Mouse (Mus musculus): ENCODE measurements at regions not wholly inside any gene's neighbourhood (a gene's known extent, or its start where the extent isn't known, plus 50 kb on each side); places are given as distances from the start of the nearest gene placed in this dataset.

DNA sequence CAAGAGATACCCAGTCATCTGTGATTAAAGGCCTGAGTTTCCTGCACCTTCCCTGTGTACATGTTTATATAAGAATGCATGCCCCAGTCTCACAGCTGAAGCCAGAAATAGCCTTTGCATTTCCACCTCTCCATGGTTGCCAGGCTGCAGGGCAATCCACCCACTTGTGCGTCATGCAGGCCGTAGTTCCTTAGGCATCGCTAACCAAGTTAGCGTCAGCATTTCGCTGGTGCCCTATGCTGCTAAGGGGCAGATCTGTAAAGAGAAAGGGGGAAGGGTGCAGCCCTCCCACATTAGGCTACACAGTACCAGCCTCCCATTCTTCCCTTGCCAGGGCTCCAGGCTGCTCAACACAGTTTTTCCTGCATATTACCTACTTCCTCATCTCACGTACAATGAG lies 155.6 kb upstream of the Actbl2 start:
- no peaks in the 10 kb centered on the region for H3K4me1 ChIP-seq (ENCODE audit: control insufficient read depth, insufficient read depth, low read length)
- 82% methylated on average over 6 of the region's 6 CpGs for WGBS
- DNase-seq (ENCODE audit: low spot score) (peak; percentile 12), ATAC-seq (ENCODE audit: low read depth) (no peak)
- H3K4me3 ChIP-seq (ENCODE audit: low read depth, low read length): no peak overlapping the region
- no peaks in the 10 kb centered on the region for H3K9me3 ChIP-seq (ENCODE audit: control insufficient read depth, low read length)
- H3K27me3 ChIP-seq (replicated peaks; ENCODE audit: control insufficient read depth, insufficient read depth, low read length): no peaks in the 10 kb centered on the region
- H3K36me3 ChIP-seq (ENCODE audit: control insufficient read depth, insufficient read depth, low read length): no peaks in the 10 kb centered on the region
- H3K4me2 ChIP-seq (ENCODE audit: low read depth, low read length): no peak overlapping the region
- H3K9ac ChIP-seq (ENCODE audit: low read depth, low read length): no peak overlapping the region
- H3K27ac ChIP-seq (replicated peaks; ENCODE audit: low read depth, low read length): no peak overlapping the region

- Histone ChIP-seq H3K9me3 (ENCODE audit: control insufficient read depth, low read length) (no peaks in the 10 kb centered on the region), H3K36me3 (ENCODE audit: control insufficient read depth, insufficient read depth, low read length) (no peaks in the 10 kb centered on the region), H3K4me3 (ENCODE audit: low read depth, low read length) (no peak overlapping the region), H3K27ac (replicated peaks; ENCODE audit: low read depth, low read length) (no peak overlapping the region), H3K9ac (ENCODE audit: low read depth, low read length) (no peak overlapping the region), H3K4me1 (ENCODE audit: control insufficient read depth, insufficient read depth, low read length) (no peaks in the 10 kb centered on the region), H3K4me2 (ENCODE audit: low read depth, low read length) (no peak overlapping the region), H3K27me3 (replicated peaks; ENCODE audit: control insufficient read depth, insufficient read depth, low read length) (no peaks in the 10 kb centered on the region)
- no peak for ATAC-seq (ENCODE audit: low read depth)
- DNase-seq (ENCODE audit: low spot score): no peak
- WGBS: 77% methylated on average over 1 of the region's 1 CpGs
These were observed 154.4 kb upstream of the Actbl2 start for GRCm38 (mm10) chr13:111100448-111100847.

DNA sequence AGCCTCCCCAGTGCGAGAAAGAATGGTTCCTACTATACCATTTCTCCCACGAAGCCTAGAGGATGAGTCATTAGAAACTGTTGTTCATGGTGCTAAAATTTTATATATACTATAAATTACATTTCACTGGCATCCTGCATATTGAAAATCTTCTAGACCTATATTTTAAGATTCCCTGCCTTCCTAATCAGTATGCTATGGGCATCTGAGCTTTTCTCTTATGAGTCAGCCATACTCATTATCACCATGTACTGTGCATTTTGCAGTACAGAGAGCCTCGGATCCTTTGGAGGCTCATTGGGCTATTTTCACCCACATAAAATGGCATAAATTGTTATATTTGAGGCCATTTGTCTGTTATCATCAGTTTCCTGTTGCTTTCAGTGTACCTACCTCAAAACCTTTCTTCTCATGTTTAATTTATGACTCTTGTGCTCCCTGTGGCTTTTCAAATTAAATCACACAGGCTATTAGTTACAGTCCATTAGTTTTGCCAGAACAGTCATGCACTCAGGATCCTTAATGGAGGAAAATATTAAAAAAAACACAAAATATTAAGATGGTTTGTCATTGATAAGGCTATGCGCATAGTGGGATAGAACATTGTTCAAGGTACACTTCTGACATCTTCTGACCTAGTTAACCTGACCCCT lies 150.1 kb upstream of the Actbl2 start:
- no peaks in the 10 kb centered on the region for H3K27me3 ChIP-seq (replicated peaks; ENCODE audit: control insufficient read depth, insufficient read depth, low read length)
- H3K9me3 ChIP-seq (ENCODE audit: control insufficient read depth, low read length): no peaks in the 10 kb centered on the region
- no peaks in the 10 kb centered on the region for H3K36me3 ChIP-seq (ENCODE audit: control insufficient read depth, insufficient read depth, low read length)
- H3K4me1 ChIP-seq (ENCODE audit: control insufficient read depth, insufficient read depth, low read length): no peaks in the 10 kb centered on the region
- H3K27ac ChIP-seq (replicated peaks; ENCODE audit: low read depth, low read length): no peak overlapping the region
- WGBS: 85% methylated on average over 4 of the region's 4 CpGs
- no peak overlapping the region for H3K4me3 ChIP-seq (ENCODE audit: low read depth, low read length)
- no peak overlapping the region for H3K9ac ChIP-seq (ENCODE audit: low read depth, low read length)
- ATAC-seq (ENCODE audit: low read depth) (no peak), DNase-seq (ENCODE audit: low spot score) (no peak)
- no peak overlapping the region for H3K4me2 ChIP-seq (ENCODE audit: low read depth, low read length)

GRCm38 (mm10) chr13:111131108-111131507 lies 123.7 kb upstream of the Actbl2 start:
- Histone ChIP-seq H3K4me2 (ENCODE audit: low read depth, low read length) (no peak overlapping the region), H3K9ac (ENCODE audit: low read depth, low read length) (no peak overlapping the region), H3K27me3 (replicated peaks; ENCODE audit: control insufficient read depth, insufficient read depth, low read length) (no peaks in the 10 kb centered on the region), H3K4me3 (ENCODE audit: low read depth, low read length) (no peak overlapping the region), H3K4me1 (ENCODE audit: control insufficient read depth, insufficient read depth, low read length) (no peaks in the 10 kb centered on the region), H3K9me3 (ENCODE audit: control insufficient read depth, low read length) (no peaks in the 10 kb centered on the region), H3K27ac (replicated peaks; ENCODE audit: low read depth, low read length) (no peak overlapping the region), H3K36me3 (ENCODE audit: control insufficient read depth, insufficient read depth, low read length) (no peaks in the 10 kb centered on the region)
- DNase-seq (ENCODE audit: low spot score) (no peak), ATAC-seq (ENCODE audit: low read depth) (no peak)
- 69% methylated on average over 3 of the region's 3 CpGs for WGBS

DNA sequence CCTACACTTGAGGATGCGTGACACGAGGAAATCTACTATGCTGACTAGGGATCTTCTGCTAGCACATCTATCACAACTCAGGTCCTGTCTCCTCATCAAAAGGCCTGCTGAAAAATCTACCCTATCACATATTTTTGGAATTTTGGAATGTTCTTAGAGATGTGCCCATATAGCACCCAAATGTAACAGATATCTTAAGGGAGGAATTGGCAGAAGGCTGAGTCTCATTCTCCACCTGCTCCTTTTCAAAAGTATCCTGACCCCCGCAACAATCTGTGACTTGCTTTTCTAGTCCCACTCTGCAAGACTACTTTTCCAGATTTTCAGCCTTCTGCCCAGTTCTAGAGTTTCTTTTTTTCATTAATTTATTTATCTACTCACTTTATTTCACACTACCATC lies 118.4 kb upstream of the Actbl2 start:
- WGBS: 86% methylated on average over 3 of the region's 3 CpGs
- Histone ChIP-seq H3K9ac (ENCODE audit: low read depth, low read length) (no peak overlapping the region), H3K27ac (replicated peaks; ENCODE audit: low read depth, low read length) (no peak overlapping the region), H3K9me3 (ENCODE audit: control insufficient read depth, low read length) (no peaks in the 10 kb centered on the region), H3K4me1 (ENCODE audit: control insufficient read depth, insufficient read depth, low read length) (no peaks in the 10 kb centered on the region), H3K4me2 (ENCODE audit: low read depth, low read length) (no peak overlapping the region), H3K4me3 (ENCODE audit: low read depth, low read length) (no peak overlapping the region), H3K27me3 (replicated peaks; ENCODE audit: control insufficient read depth, insufficient read depth, low read length) (no peaks in the 10 kb centered on the region), H3K36me3 (ENCODE audit: control insufficient read depth, insufficient read depth, low read length) (no peaks in the 10 kb centered on the region)
- ATAC-seq (ENCODE audit: low read depth): no peak
- DNase-seq (ENCODE audit: low spot score): no peak

GRCm38 (mm10) chr13:111142757-111143420 lies 111.9 kb upstream of the Actbl2 start:
- ATAC-seq (ENCODE audit: low read depth): no peak
- H3K27ac ChIP-seq (replicated peaks; ENCODE audit: low read depth, low read length): no peak overlapping the region
- H3K4me2 ChIP-seq (ENCODE audit: low read depth, low read length): no peak overlapping the region
- no peaks in the 10 kb centered on the region for H3K4me1 ChIP-seq (ENCODE audit: control insufficient read depth, insufficient read depth, low read length)
- 62% methylated on average over 7 of the region's 7 CpGs for WGBS
- no peaks in the 10 kb centered on the region for H3K36me3 ChIP-seq (ENCODE audit: control insufficient read depth, insufficient read depth, low read length)
- no peak overlapping the region for H3K9ac ChIP-seq (ENCODE audit: low read depth, low read length)
- no peak overlapping the region for H3K4me3 ChIP-seq (ENCODE audit: low read depth, low read length)
- no peaks in the 10 kb centered on the region for H3K9me3 ChIP-seq (ENCODE audit: control insufficient read depth, low read length)
- H3K27me3 ChIP-seq (replicated peaks; ENCODE audit: control insufficient read depth, insufficient read depth, low read length): no peaks in the 10 kb centered on the region
- DNase-seq (ENCODE audit: low spot score): no peak

DNA sequence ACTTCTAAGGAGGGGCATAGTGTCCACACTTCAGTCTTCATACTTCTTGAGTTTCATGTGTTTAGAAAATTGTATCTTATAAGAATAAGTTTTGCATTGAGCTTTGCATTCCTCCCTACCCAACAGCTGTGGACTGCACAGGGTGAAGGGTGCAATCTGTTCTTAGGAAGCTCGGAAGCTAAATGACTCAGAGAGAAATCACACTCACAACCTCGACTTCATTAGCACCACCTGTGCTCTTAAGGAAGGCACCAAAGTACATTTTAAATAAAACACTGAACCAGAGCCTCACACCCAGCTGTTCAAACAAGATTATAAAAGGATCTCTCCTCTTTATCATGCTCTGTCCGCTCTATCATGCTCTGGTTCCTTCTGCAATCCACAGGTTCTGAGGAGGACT lies 110.1 kb upstream of the Actbl2 start:
- WGBS: 74% methylated on average over 3 of the region's 3 CpGs
- Histone ChIP-seq H3K4me1 (ENCODE audit: control insufficient read depth, insufficient read depth, low read length) (no peaks in the 10 kb centered on the region), H3K9me3 (ENCODE audit: control insufficient read depth, low read length) (no peaks in the 10 kb centered on the region), H3K27ac (replicated peaks; ENCODE audit: low read depth, low read length) (no peak overlapping the region), H3K27me3 (replicated peaks; ENCODE audit: control insufficient read depth, insufficient read depth, low read length) (no peaks in the 10 kb centered on the region), H3K4me2 (ENCODE audit: low read depth, low read length) (no peak overlapping the region), H3K4me3 (ENCODE audit: low read depth, low read length) (no peak overlapping the region), H3K36me3 (ENCODE audit: control insufficient read depth, insufficient read depth, low read length) (no peaks in the 10 kb centered on the region), H3K9ac (ENCODE audit: low read depth, low read length) (no peak overlapping the region)
- ATAC-seq (ENCODE audit: low read depth) (no peak), DNase-seq (ENCODE audit: low spot score) (no peak)

GRCm38 (mm10) chr13:111157921-111158638 lies 96.7 kb upstream of the Actbl2 start:
- Histone ChIP-seq H3K27ac (replicated peaks; ENCODE audit: low read depth, low read length) (no peak overlapping the region; the same call in 1 of the 2 replicates), H3K36me3 (ENCODE audit: control insufficient read depth, insufficient read depth, low read length) (no peaks in the 10 kb centered on the region), H3K4me2 (ENCODE audit: low read depth, low read length) (no peak overlapping the region), H3K4me1 (ENCODE audit: control insufficient read depth, insufficient read depth, low read length) (no peaks in the 10 kb centered on the region), H3K9ac (ENCODE audit: low read depth, low read length) (no peak overlapping the region), H3K9me3 (ENCODE audit: control insufficient read depth, low read length) (no peaks in the 10 kb centered on the region), H3K4me3 (ENCODE audit: low read depth, low read length) (no peak overlapping the region), H3K27me3 (replicated peaks; ENCODE audit: control insufficient read depth, insufficient read depth, low read length) (no peaks in the 10 kb centered on the region)
- ATAC-seq (ENCODE audit: low read depth): no peak
- WGBS: 57% methylated on average over 14 of the region's 14 CpGs
- DNase-seq (ENCODE audit: low spot score): peak; percentile 36
